Mouse (Mus musculus) cerebellum, adult 18-20 months (tissue): ENCODE results near the gene 1520401A03Rik.

Experiments
- DNase-seq, 2 experiments: peaks; one replicate each; pipeline ENCODE4 v3.0.0; 2021

The 1520401A03Rik gene

GRCm38 (mm10) chr17:23664556-23665021 is 58.0 kb downstream of the 1520401A03Rik start:
- DNase-seq: no peak

DNA sequence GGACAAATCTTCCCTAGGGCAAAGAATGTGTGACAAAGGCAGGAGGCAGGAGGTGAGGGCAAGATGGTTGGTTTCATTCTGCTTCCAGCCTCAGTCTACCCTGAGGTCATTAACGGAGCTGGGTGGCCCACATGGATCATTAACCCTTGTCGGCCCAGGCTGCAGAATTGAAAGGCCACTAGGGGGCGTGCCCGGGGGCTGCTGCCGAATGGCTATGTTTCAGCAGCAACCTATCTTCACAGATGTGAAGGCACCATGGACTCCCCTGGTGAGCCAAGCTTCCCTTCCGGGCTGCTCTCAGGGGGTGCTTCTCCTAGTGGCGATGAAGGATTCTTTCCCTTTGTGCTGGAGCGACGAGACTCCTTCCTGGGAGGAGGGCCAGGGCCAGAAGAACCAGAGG is 61.1 kb downstream of the 1520401A03Rik start:
- no peak for DNase-seq

- DNase-seq: no peak
These were observed 61.7 kb downstream of the 1520401A03Rik start for GRCm38 (mm10) chr17:23660876-23661200.

DNA sequence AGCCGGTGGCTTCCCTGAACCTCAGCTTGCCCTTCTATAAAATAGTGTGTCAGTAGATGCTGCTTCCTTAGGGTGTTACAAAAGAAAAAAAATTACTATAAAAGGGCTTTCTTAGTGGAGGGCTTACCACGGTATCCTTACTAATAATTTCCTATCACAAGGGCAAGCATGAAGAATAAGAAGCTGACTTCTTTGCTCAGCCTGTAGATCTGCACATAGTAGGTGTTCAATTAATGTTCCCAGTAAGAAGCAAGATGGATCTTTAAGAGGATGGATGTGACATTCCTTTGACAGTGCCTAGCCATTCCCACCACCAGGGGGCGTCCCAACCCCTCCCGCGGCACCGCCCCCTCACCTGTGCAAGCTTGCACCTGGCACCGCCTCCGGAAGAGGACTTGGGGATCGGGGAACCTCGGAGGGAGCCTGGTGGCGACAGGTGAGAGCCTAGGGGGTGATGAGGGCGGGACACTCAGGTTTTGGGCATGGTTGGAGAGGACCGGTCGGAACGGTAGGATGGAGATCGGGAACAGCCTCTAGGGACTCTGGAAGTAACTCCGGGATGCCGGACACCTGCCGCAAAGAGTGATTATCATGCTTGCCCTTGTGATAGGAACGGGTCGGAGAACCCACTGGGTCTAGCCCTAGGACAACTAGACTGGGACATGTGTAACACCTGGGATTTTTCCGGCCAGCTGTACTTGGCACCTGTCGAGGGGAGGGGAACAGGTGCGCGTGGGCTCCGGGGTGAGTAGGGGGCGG is 62.3 kb downstream of the 1520401A03Rik start, which contains the start of gene Bicdl2:
TSS of gene Bicdl2 (plus strand) at position 390 of the 759 bp plus-strand sequence.
- DNase-seq: peak; percentile 36 to 66

DNA sequence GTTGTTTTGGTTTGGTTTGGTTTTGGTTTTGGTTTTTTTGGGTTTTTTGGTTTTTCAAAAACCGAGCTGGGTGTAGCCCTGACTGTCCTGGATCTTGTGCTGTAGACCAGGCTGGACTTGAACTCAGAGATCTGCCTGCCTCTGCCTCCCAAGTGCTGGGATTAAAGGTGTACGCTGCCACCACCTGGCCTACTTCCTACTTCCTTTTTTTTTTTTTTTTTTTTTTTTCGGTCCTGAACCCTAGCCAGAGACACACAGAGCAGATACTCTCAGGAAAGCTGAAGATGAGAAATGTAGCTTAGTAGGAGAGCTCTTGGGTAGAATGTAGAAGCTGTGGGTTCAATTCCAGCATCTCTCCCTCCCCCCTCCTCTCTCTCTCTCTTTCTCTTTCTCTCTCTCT is 64.1 kb downstream of the 1520401A03Rik start:
- DNase-seq: no peak
